ENCODE assay signal across 22 mouse cellular contexts in the genomic region with DNA sequence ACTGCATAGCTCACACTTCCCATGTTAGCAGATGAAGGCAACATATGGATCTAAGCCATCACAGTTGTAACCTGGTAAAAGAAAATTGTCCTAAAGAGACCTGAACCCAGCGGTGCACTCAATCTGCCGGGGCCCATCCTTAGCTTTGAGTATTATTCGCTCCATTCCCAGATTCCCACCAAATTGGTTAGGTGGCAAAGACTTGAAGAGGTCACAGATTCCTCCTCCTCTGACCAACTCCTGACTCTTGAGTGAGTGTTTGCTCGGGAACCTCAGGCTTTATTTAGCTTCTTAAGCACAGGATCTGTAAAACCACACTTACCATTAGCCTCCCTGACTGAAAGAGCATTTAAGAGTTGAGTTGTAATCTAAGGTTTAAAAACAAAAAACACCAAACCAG.
"Had no signal": no experiment of that assay in that cellular context is flagged by ENCODE, and none has a peak within 500 bp of the region (broad histone marks: within the 10 kb centered on the region; RNA-seq: fewer than 3 reads in every experiment).

No protein-coding gene starts in this region.

- H3K9me3 ChIP-seq: kidney, embryonic 15.5 days; limb, embryonic 12.5 days; limb, embryonic 15.5 days; megakaryocyte, embryonic 14.5 days; midbrain, embryonic 13.5 days; neural tube, embryonic 13.5 days had no signal

- DNase-seq: kidney, adult 8-10 months; kidney, postnatal 10 days; kidney, postnatal 36 days; layer of hippocampus, adult 9-11 months; left cerebral cortex, postnatal 4 days; liver, postnatal 0 days; lung, embryonic 14.5 days; retina, postnatal 1 day; right cerebral cortex, postnatal 25 days had no signal

- H3K4me3 ChIP-seq: kidney, embryonic 15.5 days; limb, embryonic 12.5 days; limb, embryonic 15.5 days; midbrain, embryonic 10.5 days; midbrain, embryonic 13.5 days; myocyte; neural tube, embryonic 13.5 days had no signal

- H3K27me3 ChIP-seq: kidney, embryonic 15.5 days; limb, embryonic 12.5 days; limb, embryonic 15.5 days; midbrain, embryonic 13.5 days; neural tube, embryonic 13.5 days had no signal

- H3K36me3 ChIP-seq: kidney, embryonic 15.5 days; limb, embryonic 12.5 days; limb, embryonic 15.5 days; midbrain, embryonic 13.5 days; neural tube, embryonic 13.5 days had no signal

- H3K9ac ChIP-seq: kidney, embryonic 15.5 days; limb, embryonic 12.5 days; limb, embryonic 15.5 days; liver, embryonic 14.5 days; liver, postnatal 0 days; lung, embryonic 14.5 days; midbrain, embryonic 13.5 days; neural tube, embryonic 13.5 days had no signal

- ATAC-seq: intestine, postnatal 0 days; liver, postnatal 0 days; lung, postnatal 0 days; midbrain, embryonic 13.5 days; midbrain, embryonic 16.5 days had no signal

- H3K27ac ChIP-seq: kidney, embryonic 15.5 days; limb, embryonic 12.5 days; liver, embryonic 14.5 days; midbrain, embryonic 10.5 days; midbrain, embryonic 13.5 days; neural tube, embryonic 13.5 days had no signal

- H3K4me2 ChIP-seq: kidney, embryonic 15.5 days; limb, embryonic 12.5 days; limb, embryonic 15.5 days; liver, embryonic 11.5 days; lung, embryonic 14.5 days; midbrain, embryonic 13.5 days; neural tube, embryonic 13.5 days had no signal
